Mouse (Mus musculus): Measurements from ENCODE around the gene Xrcc4.

GRCm38 (mm10) chr13:89740243-89741115, 348.9 kb downstream of the Xrcc4 start:
- TF ChIP-seq CTCF (IDR thresholded peaks at IDR 0.05; ENCODE audit: low read depth, low read length), result no peak
- no peak for TF ChIP-seq POLR2AphosphoS5 (IDR thresholded peaks at IDR 0.05; ENCODE audit: insufficient replicate concordance, low read depth, low read length)
- no peak for TF ChIP-seq TAL1 (conservative IDR thresholded peaks at IDR 0.05; ENCODE audit: low read depth, low read length)
- no peak for TF ChIP-seq GATA1 (IDR thresholded peaks at IDR 0.05; ENCODE audit: borderline replicate concordance, low read length)

Data from G1E (cell line).